Mouse (Mus musculus) WW6 (cell line): ENCODE measurements at regions not wholly inside any gene's neighbourhood (a gene's known extent, or its start where the extent isn't known, plus 50 kb on each side); places are given as distances from the start of the nearest gene placed in this dataset.

Experiments
- DNase-seq: peaks from one replicate; pipeline ENCODE4 v3.0.0-alpha.2; 2013; ENCODE audit warnings: low read depth, low spot score

- no peak for DNase-seq
Observed at GRCm38 (mm10) chr4:64335814-64336213, 289.0 kb upstream of the Tnc start.

GRCm38 (mm10) chr4:64330213-64330612 is 283.4 kb upstream of the Tnc start:
- no peak for DNase-seq

- no peak for DNase-seq
Observed at GRCm38 (mm10) chr4:64324391-64324790, 277.6 kb upstream of the Tnc start.

GRCm38 (mm10) chr4:64316553-64317347 is 269.9 kb upstream of the Tnc start:
- DNase-seq, result no peak

GRCm38 (mm10) chr4:64296941-64297340 is 250.1 kb upstream of the Tnc start:
- no peak for DNase-seq

GRCm38 (mm10) chr4:64282471-64282870 is 235.7 kb upstream of the Tnc start:
- DNase-seq, result no peak

GRCm38 (mm10) chr4:64276980-64277379 is 230.2 kb upstream of the Tnc start:
- no peak for DNase-seq

- no peak for DNase-seq
Observed at GRCm38 (mm10) chr4:64274291-64274960, 227.6 kb upstream of the Tnc start.

GRCm38 (mm10) chr4:64269846-64270245 is 223.0 kb upstream of the Tnc start:
- DNase-seq, result no peak

- no peak for DNase-seq
Observed at GRCm38 (mm10) chr4:64269117-64269516, 222.3 kb upstream of the Tnc start.

GRCm38 (mm10) chr4:64260473-64260872 is 213.7 kb upstream of the Tnc start:
- DNase-seq, result no peak

- DNase-seq, result no peak
Observed at GRCm38 (mm10) chr4:64260188-64260444, 213.3 kb upstream of the Tnc start.

- no peak for DNase-seq
Observed at GRCm38 (mm10) chr4:64259348-64260187, 212.8 kb upstream of the Tnc start.

- no peak for DNase-seq
Observed at GRCm38 (mm10) chr4:64255253-64255652, 208.4 kb upstream of the Tnc start.

GRCm38 (mm10) chr4:64250691-64251090 is 203.9 kb upstream of the Tnc start:
- DNase-seq, result no peak

GRCm38 (mm10) chr4:64238196-64238740 is 191.5 kb upstream of the Tnc start:
- no peak for DNase-seq

- DNase-seq, result no peak
Observed at GRCm38 (mm10) chr4:64235534-64235933, 188.7 kb upstream of the Tnc start.

- DNase-seq, result no peak
Observed at GRCm38 (mm10) chr4:64232159-64232558, 185.3 kb upstream of the Tnc start.

- DNase-seq, result no peak
Observed at GRCm38 (mm10) chr4:64228341-64228740, 181.5 kb upstream of the Tnc start.

- no peak for DNase-seq
Observed at GRCm38 (mm10) chr4:64226635-64227034, 179.8 kb upstream of the Tnc start.

- no peak for DNase-seq
Observed at GRCm38 (mm10) chr4:64224918-64225317, 178.1 kb upstream of the Tnc start.

GRCm38 (mm10) chr4:64219802-64220201 is 173.0 kb upstream of the Tnc start:
- DNase-seq, result no peak
